Mouse (Mus musculus) G1E-ER4 (cell line): ENCODE data around the gene B4galt1. TPM values are rescaled to one million over a fixed set of nuclear protein-coding genes. Genes with fewer than 3 reads are reported as not detected.

Source experiments
- GATA1 ChIP-seq: IDR thresholded peaks from one replicate; pipeline ENCODE4 v1.8.0; 2012; ENCODE audit warnings: low read length, inconsistent platforms
- polyA plus RNA-seq: library from polyadenylated mRNA; stranded (reverse); fragments of >175 nt; gene quantifications from 2 replicates; pipeline ENCODE4 v1.2.3, GENCODE M21; 2012

B4galt1 gene
- polyA plus RNA-seq, 1 experiment = 29.9 TPM

- no peak for TF ChIP-seq GATA1
Measured at GRCm38 (mm10) chr4:40819151-40819550, 34.7 kb downstream of the B4galt1 start.

- TF ChIP-seq GATA1 = no peak
Measured at GRCm38 (mm10) chr4:40818421-40818820, 35.4 kb downstream of the B4galt1 start.

GRCm38 (mm10) chr4:40817936-40818335 is 35.9 kb downstream of the B4galt1 start:
- no peak for TF ChIP-seq GATA1

GRCm38 (mm10) chr4:40815775-40816372 is 37.9 kb downstream of the B4galt1 start:
- TF ChIP-seq GATA1 = no peak

GRCm38 (mm10) chr4:40815120-40815519 is 38.7 kb downstream of the B4galt1 start:
- TF ChIP-seq GATA1 = no peak

- no peak for TF ChIP-seq GATA1
Measured at GRCm38 (mm10) chr4:40814359-40814758, 39.4 kb downstream of the B4galt1 start.

GRCm38 (mm10) chr4:40812891-40813290 is 40.9 kb downstream of the B4galt1 start:
- no peak for TF ChIP-seq GATA1

- TF ChIP-seq GATA1 = no peak
Measured at GRCm38 (mm10) chr4:40810481-40810880, 43.3 kb downstream of the B4galt1 start.

GRCm38 (mm10) chr4:40807382-40807781 is 46.4 kb downstream of the B4galt1 start:
- TF ChIP-seq GATA1 = no peak

GRCm38 (mm10) chr4:40805401-40805800 is 48.4 kb downstream of the B4galt1 start:
- TF ChIP-seq GATA1 = no peak

GRCm38 (mm10) chr4:40802787-40803186 is 51.0 kb downstream of the B4galt1 start:
- no peak for TF ChIP-seq GATA1

- TF ChIP-seq GATA1 = no peak
Measured at GRCm38 (mm10) chr4:40801908-40802307, 51.9 kb downstream of the B4galt1 start.

- TF ChIP-seq GATA1 = peak; percentile 13
Measured at GRCm38 (mm10) chr4:40800873-40801272, 52.9 kb downstream of the B4galt1 start.

- TF ChIP-seq GATA1 = no peak
Measured at GRCm38 (mm10) chr4:40795761-40796160, 58.0 kb downstream of the B4galt1 start.

GRCm38 (mm10) chr4:40794320-40794719 is 59.5 kb downstream of the B4galt1 start:
- TF ChIP-seq GATA1 = no peak

GRCm38 (mm10) chr4:40791176-40791575 is 62.6 kb downstream of the B4galt1 start:
- TF ChIP-seq GATA1 = no peak

- TF ChIP-seq GATA1 = no peak
Measured at GRCm38 (mm10) chr4:40786578-40786977, 67.2 kb downstream of the B4galt1 start.
